Mouse (Mus musculus) megakaryocyte, embryonic 14.5 days (primary cell): Measurements from ENCODE around the gene Plin2. TPM values are rescaled to one million over a fixed set of nuclear protein-coding genes. Genes with fewer than 3 reads are reported as not detected.
A peak's percentile ranks its signal among the peaks of the same experiment; 100 is the strongest.

ENCODE experiments used
- H3K27me3 ChIP-seq: replicated peaks from 2 replicates; pipeline ENCODE3; 2012; ENCODE audit warnings: inconsistent platforms
- H3K36me3 ChIP-seq: replicated peaks from 2 replicates; pipeline ENCODE3; 2012; ENCODE audit warnings: low read length, inconsistent platforms, mixed read lengths
- H3K4me1 ChIP-seq: 2 replicates; pipeline ENCODE4 v1.6.1; 2012; ENCODE audit warnings: inconsistent platforms
- H3K4me3 ChIP-seq: replicated peaks from 2 replicates; pipeline ENCODE3; 2012; ENCODE audit warnings: moderate library complexity, mild to moderate bottlenecking, inconsistent platforms
- H3K9me3 ChIP-seq: 2 replicates; pipeline ENCODE4 v1.6.1; 2012; ENCODE audit warnings: inconsistent platforms
- FLI1 ChIP-seq: IDR thresholded peaks from 2 replicates; pipeline ENCODE4 v1.6.1; 2012; ENCODE audit warnings: low read length, inconsistent platforms, mixed read lengths
- GATA1 ChIP-seq: IDR thresholded peaks from 3 replicates; pipeline ENCODE4 v1.6.1; 2012; ENCODE audit warnings: mixed read lengths, low read length, inconsistent platforms, borderline replicate concordance
- polyA plus RNA-seq: library from polyadenylated mRNA; stranded (reverse); fragments of >175 nt; gene quantifications from 2 replicates; pipeline ENCODE4 v1.2.3, GENCODE M21; 2012; ENCODE audit warnings: low replicate concordance; ENCODE audit not compliant: insufficient read depth

The Plin2 gene
- 6.3 and 32.6 TPM in 2 replicates for polyA plus RNA-seq

- H3K4me3 ChIP-seq: peak within 1 kb of the TSS; percentile 95
- H3K27me3 ChIP-seq: no peaks in the 10 kb centered on the region
- no peaks in the 10 kb centered on the region for H3K9me3 ChIP-seq
- TF ChIP-seq FLI1 (no peak), GATA1 (no peak)
- H3K36me3 ChIP-seq: peaks cover 31% of the 10 kb centered on the region
- H3K4me1 ChIP-seq: peaks cover 71% of the 10 kb centered on the region
These were observed at the start of gene Plin2 for GRCm38 (mm10) chr4:86669780-86670201. TSS of gene Plin2 (minus strand) at chr4:86670060.

DNA sequence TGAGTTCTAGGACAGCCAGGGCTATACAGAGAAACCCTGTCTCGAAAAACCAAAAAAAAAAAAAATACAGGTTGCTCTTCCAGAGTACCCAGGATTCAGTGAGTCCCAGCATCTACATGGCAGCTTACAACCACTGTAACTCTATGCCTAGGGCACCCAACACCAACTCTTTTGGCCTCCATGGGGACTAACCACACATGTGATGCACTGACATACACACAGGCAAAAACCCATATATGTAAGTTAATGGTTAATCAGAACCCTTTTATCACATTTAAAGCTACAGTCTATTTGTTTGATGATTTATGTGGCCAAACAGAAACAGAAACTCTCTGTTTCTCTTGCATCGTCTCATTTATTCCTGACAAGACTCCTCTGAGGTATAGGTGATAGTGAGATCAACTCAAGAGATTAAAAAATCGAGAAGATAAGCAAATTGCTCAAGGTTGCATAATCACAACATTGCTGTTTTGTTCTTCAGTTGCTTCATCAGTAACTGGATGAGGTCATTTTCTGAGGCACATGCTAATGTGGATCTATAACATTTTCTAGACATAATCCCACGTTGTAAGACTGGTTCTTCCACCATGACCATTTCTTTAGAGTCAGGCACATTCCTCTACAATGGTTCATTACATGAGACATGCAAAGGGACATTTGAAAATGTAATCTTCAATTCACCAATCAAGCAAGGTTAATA lies 49.2 kb upstream of the Plin2 start:
- Histone ChIP-seq H3K4me1 (peaks cover 17% of the 10 kb centered on the region), H3K27me3 (no peaks in the 10 kb centered on the region), H3K9me3 (peaks cover 5% of the 10 kb centered on the region; the same call in 1 of the 2 replicates), H3K4me3 (no peak overlapping the region), H3K36me3 (peaks cover 10% of the 10 kb centered on the region)
- TF ChIP-seq FLI1: no peak
- TF ChIP-seq GATA1: no peak

DNA sequence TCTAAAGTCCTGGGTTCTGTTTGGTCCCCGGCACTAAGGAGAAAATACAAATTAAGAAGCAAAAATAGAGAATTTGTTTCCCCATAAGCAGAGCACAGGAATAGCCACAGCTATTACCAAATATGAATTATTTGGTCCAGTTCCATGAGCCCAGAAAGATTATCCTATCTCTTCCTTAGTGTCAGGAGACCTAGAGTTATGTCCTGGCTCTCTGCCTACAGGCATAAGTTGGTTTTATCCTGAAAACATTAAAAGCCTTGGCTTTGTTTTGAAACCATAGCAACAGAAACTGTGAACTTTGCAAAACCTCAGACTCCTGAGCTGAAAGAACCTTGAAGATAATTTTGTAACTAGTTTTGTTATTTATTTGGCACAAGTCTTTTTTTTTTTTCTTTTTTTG lies 47.3 kb upstream of the Plin2 start:
- peaks cover 5% of the 10 kb centered on the region; the same call in 1 of the 2 replicates for H3K9me3 ChIP-seq
- no peak overlapping the region for H3K4me3 ChIP-seq
- peaks cover 33% of the 10 kb centered on the region for H3K4me1 ChIP-seq
- H3K36me3 ChIP-seq: peaks cover 17% of the 10 kb centered on the region
- H3K27me3 ChIP-seq: no peaks in the 10 kb centered on the region
- TF ChIP-seq GATA1 (no peak), FLI1 (no peak)

- Histone ChIP-seq H3K9me3 (peaks cover 5% of the 10 kb centered on the region; the same call in 1 of the 2 replicates), H3K36me3 (peaks cover 17% of the 10 kb centered on the region), H3K27me3 (no peaks in the 10 kb centered on the region), H3K4me3 (no peak overlapping the region), H3K4me1 (peaks cover 46% of the 10 kb centered on the region)
- TF ChIP-seq FLI1 (no peak), GATA1 (no peak)
These were observed 45.5 kb upstream of the Plin2 start for GRCm38 (mm10) chr4:86715341-86715740.

GRCm38 (mm10) chr4:86713518-86713917 lies 43.7 kb upstream of the Plin2 start:
- peaks cover 55% of the 10 kb centered on the region for H3K4me1 ChIP-seq
- TF ChIP-seq GATA1 (no peak), FLI1 (no peak)
- H3K36me3 ChIP-seq: peaks cover 17% of the 10 kb centered on the region
- no peak overlapping the region for H3K4me3 ChIP-seq
- peaks cover 5% of the 10 kb centered on the region; the same call in 1 of the 2 replicates for H3K9me3 ChIP-seq
- no peaks in the 10 kb centered on the region for H3K27me3 ChIP-seq

GRCm38 (mm10) chr4:86712751-86713195 lies 42.9 kb upstream of the Plin2 start:
- H3K9me3 ChIP-seq: peaks cover 5% of the 10 kb centered on the region; the same call in 1 of the 2 replicates
- peaks cover 17% of the 10 kb centered on the region for H3K36me3 ChIP-seq
- H3K4me3 ChIP-seq: peak overlapping the region; percentile 82
- TF ChIP-seq FLI1 (no peak), GATA1 (no peak)
- H3K4me1 ChIP-seq: peaks cover 55% of the 10 kb centered on the region
- H3K27me3 ChIP-seq: no peaks in the 10 kb centered on the region

DNA sequence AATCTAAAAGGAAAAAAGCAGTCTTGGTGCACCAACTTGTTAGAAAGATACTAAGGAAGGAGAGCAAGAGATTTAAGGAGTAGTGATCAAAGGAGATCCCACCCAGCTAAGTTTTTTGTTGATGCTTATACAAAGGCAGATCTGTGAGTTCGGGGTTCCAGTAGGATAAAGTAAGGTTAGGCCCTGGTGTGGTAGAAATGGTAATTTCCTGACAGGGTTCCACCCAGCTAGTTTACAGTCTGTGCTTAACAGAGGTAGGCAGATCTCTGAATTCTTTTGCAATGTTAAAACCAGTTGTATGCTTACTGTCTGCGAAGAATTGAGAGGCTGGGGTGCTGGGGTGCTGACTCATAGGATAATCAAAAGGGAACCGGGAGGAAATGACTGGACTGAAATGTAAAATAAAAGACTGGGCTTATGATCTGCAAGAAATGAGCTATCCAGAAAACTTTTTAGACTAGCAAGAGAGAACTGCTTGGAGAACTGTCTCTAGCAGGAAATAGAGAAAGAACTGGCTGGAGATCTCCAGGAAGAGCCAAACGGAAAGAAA lies 40.9 kb upstream of the Plin2 start:
- Histone ChIP-seq H3K36me3 (peaks cover 17% of the 10 kb centered on the region), H3K4me3 (peak overlapping the region; percentile 85), H3K9me3 (peaks cover 5% of the 10 kb centered on the region; the same call in 1 of the 2 replicates), H3K27me3 (no peaks in the 10 kb centered on the region), H3K4me1 (peaks cover 48% of the 10 kb centered on the region)
- TF ChIP-seq FLI1 (no peak), GATA1 (no peak)

GRCm38 (mm10) chr4:86710034-86710650 lies 40.3 kb upstream of the Plin2 start:
- Histone ChIP-seq H3K27me3 (no peaks in the 10 kb centered on the region), H3K4me3 (peak overlapping the region; percentile 71)
- TF ChIP-seq GATA1 (no peak), FLI1 (no peak)

DNA sequence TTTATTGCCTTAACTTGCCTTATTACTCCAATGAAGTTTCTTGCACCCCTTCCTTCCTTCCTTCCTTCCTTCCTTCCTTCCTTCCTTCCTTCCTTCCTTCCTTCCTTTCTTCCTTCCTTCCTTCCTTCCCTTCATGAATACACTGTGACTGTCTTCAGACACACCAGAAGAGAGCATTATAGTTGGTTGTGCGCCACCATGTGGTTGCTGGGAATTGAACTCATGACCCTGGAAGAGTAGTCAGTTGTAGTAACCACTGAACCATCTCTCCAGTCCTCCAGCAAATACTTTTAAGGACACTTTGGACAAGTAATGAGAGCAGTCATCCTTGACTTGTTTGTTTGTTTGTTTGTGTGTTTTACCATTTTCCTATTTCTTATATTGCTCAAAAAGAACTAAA lies 38.9 kb upstream of the Plin2 start:
- no peak overlapping the region for H3K4me3 ChIP-seq
- peaks cover 43% of the 10 kb centered on the region for H3K4me1 ChIP-seq
- no peaks in the 10 kb centered on the region for H3K9me3 ChIP-seq
- TF ChIP-seq GATA1 (no peak), FLI1 (no peak)
- H3K36me3 ChIP-seq: peaks cover 9% of the 10 kb centered on the region
- H3K27me3 ChIP-seq: no peaks in the 10 kb centered on the region

More at GRCm38 (mm10) chr4:86710034-86710650, 40.3 kb upstream of the Plin2 start:
- Histone ChIP-seq H3K9me3 (peaks cover 5% of the 10 kb centered on the region; the same call in 1 of the 2 replicates), H3K4me1 (peaks cover 48% of the 10 kb centered on the region), H3K36me3 (peaks cover 17% of the 10 kb centered on the region)
